Mouse (Mus musculus) cerebellum, postnatal 36 days (tissue): ENCODE measurements around the gene Hist2h2bb.

Source experiments
- DNase-seq, 2 experiments: peaks; one replicate each; pipeline ENCODE4 v3.0.0; 2021 to 2022; ENCODE audit warnings: mixed read lengths in 2 of 2

Hist2h2bb gene

DNA sequence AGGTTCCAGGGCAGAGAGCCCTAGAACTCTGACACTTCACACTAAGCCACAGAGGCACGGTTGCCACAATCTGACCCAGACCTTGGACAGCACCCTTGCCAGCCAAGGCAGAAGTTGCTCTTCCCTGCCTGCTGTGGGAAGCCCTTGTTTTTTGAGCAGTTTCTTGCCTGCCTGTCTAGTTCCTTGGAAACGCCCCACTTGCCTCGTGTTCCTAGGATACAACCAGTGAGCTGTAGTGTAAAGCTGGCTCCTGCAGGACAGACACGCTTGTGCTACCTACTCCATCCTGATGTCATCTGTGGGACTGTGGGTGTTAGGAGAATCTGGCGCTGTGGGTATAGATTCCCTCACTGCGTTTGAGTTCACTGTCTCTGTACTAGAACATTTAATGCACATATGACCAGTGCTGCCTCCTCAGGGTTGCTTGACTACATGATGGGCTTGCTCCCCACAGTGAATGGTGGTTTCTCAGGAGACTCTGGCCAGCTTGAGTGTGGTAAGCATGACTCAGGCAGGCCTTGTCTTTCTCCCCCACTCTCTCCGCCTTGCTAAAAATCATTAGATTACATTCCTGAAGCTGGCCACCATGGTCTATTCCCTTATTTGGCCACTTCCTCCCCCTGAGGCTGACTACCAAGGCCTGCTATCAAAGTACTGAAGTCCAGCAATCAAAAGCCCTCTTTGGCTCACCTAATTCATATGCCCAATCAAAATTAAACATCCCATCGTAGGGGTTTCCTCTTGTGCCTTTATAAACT, 43.0 kb downstream of the Hist2h2bb start:
- no peak for DNase-seq
